Mouse (Mus musculus) telencephalon, adult 2 months (tissue): ENCODE measurements around the gene Slc17a6.
"Not testable (repeated sequence)": the region's sequence is repeated elsewhere in the genome, so short reads cannot be mapped to it uniquely, and the experiment has no call there.

Experiments used
- DNase-seq: peaks from one replicate; pipeline ENCODE4 v3.0.0-alpha.2; 2011; ENCODE audit warnings: low read depth, low spot score

Gene Slc17a6

DNA sequence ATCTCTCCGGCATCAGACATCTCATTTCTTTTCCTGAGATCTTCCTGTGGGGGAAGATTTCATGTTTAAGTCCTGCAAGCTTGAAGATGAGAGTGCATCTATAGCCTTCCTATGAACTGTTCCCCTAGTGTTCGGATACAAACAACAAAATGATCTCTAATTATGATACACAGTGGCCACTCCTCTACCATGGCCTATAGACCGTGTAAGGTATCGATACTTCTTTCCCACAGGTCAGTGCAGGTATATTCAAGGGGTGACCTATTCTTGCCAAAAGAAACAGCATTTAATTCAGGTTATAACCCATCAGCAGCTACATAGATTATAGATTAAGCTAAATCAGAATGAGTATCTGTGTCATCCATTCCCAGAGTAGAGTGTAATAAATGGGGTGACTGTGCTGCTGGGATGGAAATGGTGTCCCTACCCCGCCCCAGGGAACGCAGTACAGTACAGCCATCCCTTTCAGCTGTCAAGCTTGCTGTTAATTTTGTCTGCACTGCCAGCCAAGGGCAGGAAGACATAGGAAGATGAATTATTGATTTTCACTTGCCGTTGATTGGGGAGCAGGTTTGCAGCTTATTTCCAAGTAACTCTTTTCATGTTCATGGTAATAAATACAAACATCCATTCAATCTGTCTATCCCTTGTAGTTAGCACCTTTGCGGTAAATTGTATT is 71.9 kb downstream of the Slc17a6 start:
- DNase-seq = no peak

- DNase-seq = no peak
Measured at GRCm38 (mm10) chr7:51694452-51694851, 72.6 kb downstream of the Slc17a6 start.

- DNase-seq = no peak
Measured at GRCm38 (mm10) chr7:51709508-51709907, 87.7 kb downstream of the Slc17a6 start.

DNA sequence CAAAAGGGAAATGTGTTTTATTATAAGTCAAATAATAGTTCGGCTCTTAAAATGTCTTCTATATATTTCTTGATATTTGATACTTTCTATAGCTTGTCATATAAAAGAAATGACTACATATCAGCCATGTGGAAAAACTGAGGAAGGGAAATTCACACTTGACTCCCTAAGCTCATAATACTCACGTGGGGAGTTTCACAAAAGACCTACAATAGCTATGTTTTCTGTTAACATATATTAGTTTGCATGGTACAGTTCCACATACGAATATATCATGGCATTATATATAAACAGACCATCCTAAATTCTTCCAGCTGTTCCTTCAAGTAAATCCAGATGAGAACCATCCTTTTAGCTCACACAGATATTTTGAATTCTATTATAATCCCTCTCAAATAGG is 88.5 kb downstream of the Slc17a6 start:
- not testable (repeated sequence) for DNase-seq

GRCm38 (mm10) chr7:51715771-51716170 is 94.0 kb downstream of the Slc17a6 start:
- no peak for DNase-seq
